Mouse (Mus musculus) hindbrain, embryonic 15.5 days (tissue): ENCODE measurements around the gene Col1a2. TPM values are rescaled to one million over a fixed set of nuclear protein-coding genes. Genes with fewer than 3 reads are reported as not detected.

Source experiments
- ATAC-seq: fragments of 200-750 bp; cut with Nextera tagmentation; 2 replicates; pipeline ENCODE4 v1.8.0; 2017; ENCODE audit warnings: low read depth, moderate number of reproducible peaks, moderate TSS enrichment; ENCODE audit not compliant: low FRiP score
- H3K27ac ChIP-seq: fragments of 300-500 bp; sonication (generic); replicated peaks from 2 replicates; pipeline ENCODE4 v1.5.1; 2015; ENCODE audit warnings: mild to moderate bottlenecking, inconsistent platforms
- H3K27me3 ChIP-seq: fragments of 300-500 bp; sonication (generic); 2 replicates; pipeline ENCODE4 v1.6.1; 2015; ENCODE audit warnings: control low read depth, inconsistent platforms
- H3K36me3 ChIP-seq: fragments of 300-500 bp; sonication (generic); 2 replicates; pipeline ENCODE4 v1.6.1; 2015; ENCODE audit warnings: control low read depth, inconsistent platforms
- H3K4me1 ChIP-seq: fragments of 300-500 bp; sonication (generic); replicated peaks from 2 replicates; pipeline ENCODE4 v1.6.1; 2015; ENCODE audit warnings: control low read depth, inconsistent platforms
- H3K4me2 ChIP-seq: fragments of 300-500 bp; sonication (generic); 2 replicates; pipeline ENCODE4 v1.6.1; 2015; ENCODE audit warnings: moderate library complexity, mild to moderate bottlenecking, inconsistent platforms
- H3K4me3 ChIP-seq: fragments of 300-500 bp; sonication (generic); 2 replicates; pipeline ENCODE4 v1.5.1; 2015; ENCODE audit warnings: mild to moderate bottlenecking, inconsistent platforms
- H3K9ac ChIP-seq: fragments of 300-500 bp; sonication (generic); 2 replicates; pipeline ENCODE4 v1.6.1; 2015; ENCODE audit warnings: inconsistent platforms
- H3K9me3 ChIP-seq: fragments of 300-500 bp; sonication (generic); 2 replicates; pipeline ENCODE4 v1.6.1; 2016; ENCODE audit warnings: control low read depth, inconsistent platforms
- WGBS: fragments of 180-500 bp; shearing (Covaris S2); methylation state at CpG from one replicate; pipeline ENCODE4 v1.1.7; 2015; 5-methylcytosine and 5-hydroxymethylcytosine counted together
- polyA plus RNA-seq: library from polyadenylated mRNA; unstranded; fragments of >200 nt; fragmentation: Nextera tagmentation; extraction: Ambion mirVana; gene quantifications from 2 replicates; pipeline ENCODE4 v1.2.1, GENCODE M21; 2015

Col1a2 gene
- polyA plus RNA-seq: 118 and 148 TPM in 2 replicates

DNA sequence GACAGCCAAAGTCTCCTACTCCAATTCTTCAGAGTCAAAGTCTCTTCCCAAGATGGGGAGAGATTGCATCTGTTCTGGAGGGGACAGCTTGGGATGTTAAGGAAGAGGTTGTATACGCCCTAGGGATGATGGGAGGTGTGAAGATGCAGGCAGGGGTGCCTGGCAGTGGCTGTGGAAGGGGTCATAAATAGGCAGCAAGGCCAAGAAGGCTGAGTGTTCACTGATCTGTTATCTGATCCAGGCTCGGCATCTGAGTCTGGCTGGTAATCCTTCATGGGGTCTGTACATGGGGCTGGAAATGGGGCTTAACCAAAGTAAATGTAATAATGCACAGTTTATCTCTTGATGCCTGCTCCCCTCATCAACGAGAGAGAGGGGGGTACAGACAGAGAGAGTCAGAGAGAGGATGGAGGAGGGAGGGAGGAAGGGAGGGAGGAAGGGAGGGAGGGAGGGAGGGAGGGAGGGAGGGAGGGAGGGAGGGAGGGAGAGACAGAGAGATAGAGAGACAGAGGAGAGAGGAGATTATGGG lies at the start of gene Col1a2:
Gene Col1a2, plus strand, starts transcription at position 212 of the 529 bp plus-strand sequence.
- Histone ChIP-seq H3K27ac (no peak within 1 kb of the TSS), H3K4me2 (peak within 1 kb of the TSS; percentile 60), H3K27me3 (peaks cover 10% of the 10 kb centered on the region; the same call in 1 of the 2 replicates), H3K9me3 (no peaks in the 10 kb centered on the region), H3K9ac (no peak within 1 kb of the TSS), H3K36me3 (no peaks in the 10 kb centered on the region), H3K4me3 (peak within 1 kb of the TSS; percentile 31), H3K4me1 (peaks cover 8% of the 10 kb centered on the region)
- peak; percentile 48; the same call in 1 of the 2 replicates for ATAC-seq
- WGBS: 33% methylated on average over 2 of the region's 3 CpGs

DNA sequence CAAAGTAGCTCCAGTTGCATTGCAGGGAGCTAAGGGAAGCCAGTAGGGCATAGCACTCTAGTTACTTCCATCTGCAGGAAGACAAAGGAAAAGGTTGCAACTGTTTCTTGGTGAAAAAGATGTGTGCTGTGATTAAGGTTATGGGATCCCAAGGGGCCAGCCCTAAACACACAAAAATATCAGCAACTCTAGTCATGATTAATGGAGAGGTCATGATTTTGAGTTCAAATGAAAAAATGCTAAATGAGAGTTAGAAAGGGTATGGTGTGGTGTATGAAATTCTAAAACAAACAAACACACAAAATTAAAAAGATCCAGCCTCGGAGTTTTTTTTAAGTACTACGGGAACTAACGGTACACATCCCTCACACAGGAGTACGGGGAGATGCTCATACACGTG lies 49.1 kb upstream of the Col1a2 start:
- Histone ChIP-seq H3K27me3 (no peaks in the 10 kb centered on the region), H3K36me3 (no peaks in the 10 kb centered on the region), H3K27ac (no peak overlapping the region), H3K9ac (no peak overlapping the region), H3K4me2 (no peak overlapping the region), H3K9me3 (no peaks in the 10 kb centered on the region), H3K4me1 (no peaks in the 10 kb centered on the region), H3K4me3 (no peak overlapping the region)
- no peak for ATAC-seq
- WGBS: 54% methylated on average over 5 of the region's 5 CpGs

DNA sequence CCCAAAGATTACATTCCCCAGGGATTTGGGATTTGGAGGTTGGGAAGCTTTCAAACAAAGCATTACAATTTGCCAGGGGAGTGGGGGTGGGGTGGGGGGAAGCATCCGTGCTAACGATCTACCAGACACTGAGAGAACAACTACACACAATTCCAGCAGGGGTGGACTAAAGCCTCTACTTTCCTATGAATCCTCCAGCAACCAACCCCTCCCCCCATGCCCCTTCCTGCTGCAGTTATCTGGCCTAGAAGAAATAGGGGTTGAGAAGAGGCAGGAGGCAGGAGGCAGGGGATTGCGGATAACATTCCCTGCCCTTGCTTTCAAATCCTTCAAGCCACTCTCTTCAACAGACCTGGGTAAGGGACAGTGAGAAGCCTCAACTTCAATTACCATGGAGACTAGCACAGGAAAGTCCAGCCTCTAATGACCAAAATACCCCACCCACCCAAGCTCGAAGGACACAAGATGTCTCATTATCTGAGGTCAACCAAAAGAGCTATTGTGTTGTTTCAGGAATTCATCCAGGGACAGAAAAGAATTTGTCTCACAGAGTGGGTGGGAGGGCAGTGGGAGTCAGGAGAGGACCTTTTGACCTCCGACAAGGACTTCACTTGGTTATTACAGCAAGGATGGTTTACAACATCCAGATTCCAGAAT lies 48.5 kb upstream of the Col1a2 start:
- 17% methylated on average over 5 of the region's 5 CpGs for WGBS
- no peaks in the 10 kb centered on the region for H3K36me3 ChIP-seq
- no peak overlapping the region for H3K4me3 ChIP-seq
- no peaks in the 10 kb centered on the region for H3K4me1 ChIP-seq
- ATAC-seq: no peak
- H3K4me2 ChIP-seq: no peak overlapping the region
- no peak overlapping the region for H3K27ac ChIP-seq
- H3K9ac ChIP-seq: no peak overlapping the region
- no peaks in the 10 kb centered on the region for H3K27me3 ChIP-seq
- H3K9me3 ChIP-seq: no peaks in the 10 kb centered on the region

DNA sequence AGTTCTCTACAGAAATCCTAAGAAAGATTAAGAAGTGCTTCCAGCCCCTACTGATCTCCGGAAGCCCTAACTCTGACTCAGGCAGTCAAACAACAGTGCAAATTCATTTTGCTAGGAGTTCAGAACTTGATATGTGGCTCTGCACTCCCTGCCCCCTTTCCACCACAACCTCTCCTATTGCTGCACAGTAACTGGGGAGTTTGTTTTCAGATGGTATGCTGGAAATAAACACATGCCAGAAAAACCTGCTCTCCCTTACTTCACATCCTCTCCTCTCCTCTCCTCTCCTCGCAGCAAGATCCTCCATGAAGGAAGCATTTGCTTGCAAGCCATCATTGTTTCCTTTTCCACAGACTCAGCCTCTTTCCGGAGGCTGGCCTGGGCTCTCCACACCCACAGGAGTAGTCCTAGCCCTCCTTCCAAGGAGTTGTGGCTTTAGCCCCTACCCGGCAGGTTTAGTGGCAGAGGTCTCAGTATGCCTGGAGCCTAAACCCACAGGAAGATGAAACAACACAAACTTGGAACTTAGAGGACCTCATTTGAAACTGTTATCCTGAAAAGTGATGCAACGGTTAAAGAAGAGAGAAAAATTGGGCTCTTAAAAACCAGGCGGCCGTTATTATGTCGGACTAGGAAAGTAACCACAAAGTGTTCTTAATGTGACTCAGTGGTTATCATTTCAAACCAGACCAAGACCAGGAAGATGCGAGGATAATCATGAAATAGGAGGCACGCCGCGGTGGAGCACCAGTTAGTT lies 47.7 kb upstream of the Col1a2 start:
- no peak overlapping the region for H3K4me2 ChIP-seq
- H3K4me3 ChIP-seq: no peak overlapping the region
- no peaks in the 10 kb centered on the region for H3K9me3 ChIP-seq
- no peaks in the 10 kb centered on the region for H3K36me3 ChIP-seq
- ATAC-seq: no peak
- H3K4me1 ChIP-seq: no peaks in the 10 kb centered on the region
- no peaks in the 10 kb centered on the region for H3K27me3 ChIP-seq
- no peak overlapping the region for H3K27ac ChIP-seq
- H3K9ac ChIP-seq: no peak overlapping the region
- WGBS: 68% methylated on average over 12 of the region's 12 CpGs

DNA sequence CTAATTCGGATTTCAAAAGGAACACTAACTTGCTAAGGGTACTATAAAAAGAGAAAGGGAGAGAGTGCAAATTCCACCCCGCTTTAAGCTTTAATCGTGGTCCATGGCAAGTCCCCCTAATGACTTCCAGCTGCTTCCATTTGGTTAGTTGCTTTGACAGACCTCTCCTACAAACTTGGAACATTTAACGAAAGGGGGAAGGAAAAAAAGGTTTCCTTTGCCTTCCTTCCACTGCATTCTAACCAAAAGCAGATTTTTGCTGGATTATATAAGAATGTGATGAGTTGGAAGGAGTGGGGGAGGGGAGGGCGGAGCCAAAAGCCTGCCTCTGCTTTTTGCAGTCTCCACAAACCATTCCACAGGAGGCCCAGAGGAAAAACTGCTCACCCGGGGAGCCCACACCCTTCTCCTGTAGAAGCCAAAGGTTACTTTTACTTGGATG lies 47.0 kb upstream of the Col1a2 start:
- 39% methylated on average over 6 of the region's 6 CpGs for WGBS
- H3K9ac ChIP-seq: no peak overlapping the region
- no peaks in the 10 kb centered on the region for H3K27me3 ChIP-seq
- no peak for ATAC-seq
- no peaks in the 10 kb centered on the region for H3K36me3 ChIP-seq
- H3K27ac ChIP-seq: no peak overlapping the region
- H3K9me3 ChIP-seq: no peaks in the 10 kb centered on the region
- no peaks in the 10 kb centered on the region for H3K4me1 ChIP-seq
- no peak overlapping the region for H3K4me3 ChIP-seq
- no peak overlapping the region for H3K4me2 ChIP-seq

DNA sequence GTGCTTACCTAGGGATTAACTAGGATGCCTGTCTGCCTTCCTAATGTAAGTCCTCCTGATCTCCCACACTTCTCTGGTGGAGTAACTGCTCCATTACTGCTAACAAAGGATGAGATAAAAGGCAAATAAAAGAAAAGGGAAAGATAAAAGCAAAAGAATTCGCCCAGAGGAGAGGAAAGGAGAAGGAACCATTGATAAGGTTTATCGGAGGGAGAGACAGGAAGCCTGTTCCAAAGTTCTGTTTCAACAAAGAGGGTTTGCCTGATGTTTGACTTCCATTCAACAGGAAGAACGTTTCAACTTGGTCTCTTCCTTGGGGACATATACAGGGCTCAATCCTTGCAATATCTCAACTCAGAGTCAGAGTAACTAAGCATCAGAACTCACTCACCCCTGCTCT lies 39.3 kb upstream of the Col1a2 start:
- no peak for ATAC-seq
- 51% methylated on average over 3 of the region's 3 CpGs for WGBS

DNA sequence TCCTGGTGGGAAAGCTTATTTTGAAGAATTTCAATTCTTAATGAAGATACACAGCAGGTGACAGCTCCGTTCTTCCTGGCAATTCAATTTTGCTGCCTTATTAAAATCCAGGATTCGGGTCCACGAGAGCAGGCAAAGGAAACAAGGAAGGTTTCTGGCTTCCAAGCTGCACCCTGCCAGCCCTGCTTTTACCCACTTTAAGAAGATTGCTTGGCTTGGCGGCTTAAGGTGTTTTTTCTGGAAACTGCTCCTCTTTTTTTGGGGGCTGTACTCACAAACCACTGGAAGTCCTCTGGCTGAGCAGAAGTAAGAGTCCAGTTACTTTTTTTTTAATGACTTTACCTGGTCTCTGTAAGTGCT lies 21.1 kb upstream of the Col1a2 start:
- Histone ChIP-seq H3K4me2 (no peak overlapping the region), H3K4me1 (no peaks in the 10 kb centered on the region), H3K27me3 (no peaks in the 10 kb centered on the region), H3K9me3 (no peaks in the 10 kb centered on the region), H3K4me3 (no peak overlapping the region), H3K36me3 (no peaks in the 10 kb centered on the region), H3K27ac (no peak overlapping the region), H3K9ac (no peak overlapping the region)
- 57% methylated on average over 4 of the region's 4 CpGs for whole genome bisulfite sequencing
- no peak for ATAC-seq

More for the DNA sequence above, 39.3 kb upstream of the Col1a2 start:
- no peaks in the 10 kb centered on the region for H3K27me3 ChIP-seq
- H3K4me1 ChIP-seq: no peaks in the 10 kb centered on the region
- H3K9me3 ChIP-seq: no peaks in the 10 kb centered on the region
- H3K36me3 ChIP-seq: no peaks in the 10 kb centered on the region
- H3K4me3 ChIP-seq: no peak overlapping the region
- no peak overlapping the region for H3K9ac ChIP-seq
- no peak overlapping the region for H3K27ac ChIP-seq
- H3K4me2 ChIP-seq: no peak overlapping the region

DNA sequence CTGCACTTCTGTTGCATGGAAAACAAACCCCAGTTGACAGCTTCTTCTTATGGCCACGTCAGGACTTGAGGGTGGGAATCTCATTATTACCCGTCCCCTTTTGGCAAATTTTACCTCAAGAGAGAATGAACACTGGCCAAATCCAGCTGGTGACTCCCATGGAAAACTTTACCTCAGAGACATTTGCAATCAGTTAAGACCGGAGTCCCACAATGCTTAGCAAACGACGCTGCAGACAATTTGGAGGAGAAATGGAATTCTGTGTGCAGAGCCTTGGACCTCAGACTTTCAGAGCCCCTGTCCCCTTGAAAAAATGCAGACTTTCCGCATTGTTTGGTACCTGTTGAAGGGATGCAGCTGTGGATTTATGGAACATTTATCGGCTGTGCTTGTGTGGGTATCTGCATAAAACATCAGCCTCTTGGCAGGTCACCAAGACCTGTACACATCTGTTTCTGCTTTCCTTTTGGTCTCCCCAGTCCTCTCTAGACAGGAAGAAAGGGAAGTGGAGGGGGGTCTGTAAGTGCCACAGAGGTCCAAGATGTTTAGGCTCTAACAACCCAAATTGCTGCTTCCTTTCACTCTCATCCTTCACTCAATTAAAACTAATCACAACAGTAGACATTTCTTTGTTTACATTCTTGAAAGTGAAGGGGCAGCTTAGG lies 20.5 kb upstream of the Col1a2 start:
- Histone ChIP-seq H3K9ac (no peak overlapping the region), H3K4me3 (no peak overlapping the region), H3K27me3 (no peaks in the 10 kb centered on the region), H3K27ac (no peak overlapping the region; the same call in 1 of the 2 replicates), H3K36me3 (no peaks in the 10 kb centered on the region), H3K9me3 (no peaks in the 10 kb centered on the region), H3K4me1 (no peaks in the 10 kb centered on the region), H3K4me2 (no peak overlapping the region)
- no peak for ATAC-seq
- 70% methylated on average over 7 of the region's 7 CpGs for WGBS

DNA sequence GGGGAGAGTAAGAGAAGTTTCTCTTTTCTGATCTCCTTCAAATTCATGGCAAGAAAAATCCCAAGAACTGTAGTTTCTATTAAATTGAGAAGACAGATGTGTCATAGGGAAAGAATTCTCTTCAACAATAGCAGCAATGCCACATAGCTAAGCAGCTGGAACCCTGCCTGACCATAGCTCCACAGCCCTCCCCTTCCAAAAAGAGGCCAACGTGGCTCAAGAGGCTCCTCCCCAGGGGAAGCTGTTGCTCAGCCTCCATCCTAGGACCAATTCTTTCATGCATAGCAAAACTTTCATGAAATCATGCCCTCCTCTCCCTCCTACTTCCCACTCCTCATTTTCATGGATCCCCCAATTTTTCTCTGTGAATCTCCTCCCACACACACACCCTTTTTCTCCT lies 16.3 kb upstream of the Col1a2 start:
- no peak for ATAC-seq
- Histone ChIP-seq H3K36me3 (no peaks in the 10 kb centered on the region), H3K27ac (peak overlapping the region; percentile 7; the same call in 1 of the 2 replicates), H3K4me1 (no peaks in the 10 kb centered on the region), H3K27me3 (no peaks in the 10 kb centered on the region), H3K4me2 (no peak overlapping the region), H3K4me3 (no peak overlapping the region), H3K9ac (no peak overlapping the region), H3K9me3 (no peaks in the 10 kb centered on the region)
- 12% methylated on average over 1 of the region's 1 CpGs for WGBS

DNA sequence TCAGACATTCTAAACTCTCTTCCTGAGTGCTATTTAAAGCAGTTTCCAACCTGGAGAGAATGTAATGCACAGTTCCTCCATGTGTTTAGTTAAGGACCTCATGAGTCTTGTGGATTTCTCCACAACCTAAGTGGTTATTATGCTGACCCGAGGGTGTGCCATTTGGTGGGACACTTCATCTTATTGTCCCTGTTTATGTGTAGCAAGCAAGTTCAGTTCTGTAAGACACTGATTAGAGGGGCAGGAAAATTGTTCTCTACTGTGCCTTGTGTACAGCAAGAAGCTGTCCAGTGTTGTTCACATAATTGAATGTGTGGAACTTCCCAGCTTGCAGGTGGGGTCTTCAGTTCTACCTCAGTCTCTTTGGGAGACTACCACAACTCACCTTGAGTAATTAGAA lies 15.6 kb upstream of the Col1a2 start:
- H3K27ac ChIP-seq: peak overlapping the region; percentile 7; the same call in 1 of the 2 replicates
- WGBS: 54% methylated on average over 1 of the region's 1 CpGs

DNA sequence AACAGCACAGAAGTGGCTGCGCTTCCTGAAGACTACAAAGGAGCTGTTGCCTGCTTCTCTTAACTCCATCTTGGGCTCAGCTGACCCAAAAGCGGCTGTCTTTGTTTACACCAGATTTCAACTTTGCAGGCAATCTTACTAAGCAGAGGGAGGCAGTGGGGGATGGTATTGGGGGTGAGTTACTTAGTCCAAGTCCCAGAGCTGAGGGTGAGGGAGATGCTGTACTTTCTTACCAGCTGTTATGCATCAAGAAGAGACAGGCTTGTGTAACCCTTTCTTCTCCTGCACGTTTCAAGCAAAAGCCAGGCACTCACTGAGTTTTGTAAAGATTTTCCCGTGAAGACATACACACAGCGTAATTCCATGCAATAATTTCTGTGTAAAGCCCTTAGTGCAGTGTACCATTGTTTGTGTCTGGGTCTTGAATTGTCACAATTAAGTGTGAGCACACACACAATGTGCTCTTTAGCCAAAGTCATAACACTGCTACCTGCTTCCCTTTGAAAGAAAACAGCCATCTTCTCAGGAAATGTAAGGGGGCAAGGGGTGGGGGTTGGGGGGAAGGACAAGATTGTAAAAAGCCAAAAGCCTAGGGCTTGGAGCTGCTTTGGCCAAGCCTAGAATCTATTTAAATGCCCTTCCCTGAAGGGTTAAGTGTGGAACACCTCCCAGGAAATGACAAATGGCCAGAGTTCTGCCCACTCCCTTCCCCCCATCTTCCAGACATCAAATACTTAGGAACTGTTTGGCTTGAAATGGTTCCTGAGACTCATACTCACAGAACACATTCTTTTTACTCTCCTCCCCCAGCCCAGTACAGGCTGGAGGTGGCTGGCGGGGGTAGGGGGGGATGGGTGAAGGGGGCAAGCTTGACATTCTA lies 15.0 kb upstream of the Col1a2 start:
- Histone ChIP-seq H3K4me1 (no peaks in the 10 kb centered on the region), H3K9ac (no peak overlapping the region), H3K4me3 (no peak overlapping the region), H3K27me3 (no peaks in the 10 kb centered on the region), H3K27ac (0 out of 2 replicates have a peak overlapping the region, but pooled peaks have one; percentile 7), H3K36me3 (no peaks in the 10 kb centered on the region), H3K4me2 (no peak overlapping the region), H3K9me3 (no peaks in the 10 kb centered on the region)
- ATAC-seq: peak; percentile 42; the same call in 1 of the 2 replicates
- WGBS: 49% methylated on average over 6 of the region's 6 CpGs

More for the DNA sequence above, 15.6 kb upstream of the Col1a2 start:
- Histone ChIP-seq H3K4me3 (no peak overlapping the region), H3K9ac (no peak overlapping the region), H3K36me3 (no peaks in the 10 kb centered on the region), H3K4me2 (no peak overlapping the region), H3K4me1 (no peaks in the 10 kb centered on the region), H3K27me3 (no peaks in the 10 kb centered on the region), H3K9me3 (no peaks in the 10 kb centered on the region)
- 0 out of 2 replicates have a peak, but pooled peaks have one; percentile 8 for ATAC-seq
